8 mouse cellular contexts compared by ENCODE assay signal in genomic region chr12:89812550-89813207, GRCm38 (mm10).
DNase-seq lines count a peak whose midpoint lies in the region; ATAC-seq and TF ChIP-seq lines count a peak whose summit lies in the region.

No protein-coding gene starts in this region.

- DNase-seq in cerebellum, adult 11-12 months: peak; percentile 42
- no peak for DNase-seq in cerebellum, adult 9-10 months
- no peak for DNase-seq in lung, postnatal 25 days (ENCODE audit: low spot score)
- DNase-seq in limb, embryonic 10.5 days (ENCODE audit: low spot score): peak; percentile 30
- DNase-seq in spleen, adult 18-20 months: no peak
- DNase-seq in urinary bladder, postnatal 4 days (ENCODE audit: low spot score in 2 of 2): no peak

- H3K9me3 ChIP-seq in lung, embryonic 16.5 days (ENCODE audit: control insufficient read depth, low read length): 0 out of 2 replicates have a peak, but pooled peaks cover 3% of the 10 kb centered on the region
- no peaks in the 10 kb centered on the region for H3K9me3 ChIP-seq in limb, embryonic 10.5 days (replicated peaks)

- peak overlapping the region; percentile 59 for H3K4me3 ChIP-seq in lung, embryonic 16.5 days (ENCODE audit: low read length)
- H3K4me3 ChIP-seq in limb, embryonic 10.5 days: peak overlapping the region; percentile 60
- H3K4me3 ChIP-seq in olfactory bulb, adult 2 months (ENCODE audit: insufficient read depth, low read depth, low read length): peak overlapping the region; percentile 44

- H3K4me2 ChIP-seq in lung, embryonic 16.5 days (ENCODE audit: low read depth, low read length): peak overlapping the region; percentile 79

- under 1% methylated on average over 17 of the region's 17 CpGs for WGBS in lung, embryonic 16.5 days
- WGBS in limb, embryonic 10.5 days: 2% methylated on average over 17 of the region's 17 CpGs
- WGBS in olfactory bulb, adult 2 months: 30% methylated on average over 17 of the region's 17 CpGs

- H3K27ac ChIP-seq in lung, embryonic 16.5 days (ENCODE audit: low read length): no peak overlapping the region
- H3K27ac ChIP-seq in limb, embryonic 10.5 days: no peak overlapping the region
- H3K27ac ChIP-seq in olfactory bulb, adult 2 months (ENCODE audit: insufficient read depth, low read depth, low read length): no peak overlapping the region

- H3K9ac ChIP-seq in lung, embryonic 16.5 days (ENCODE audit: low read length): peak overlapping the region; percentile 57

- no peak for ATAC-seq in lung, embryonic 16.5 days (ENCODE audit: low read depth)

- no peak for TF ChIP-seq CTCF in olfactory bulb, adult 2 months (IDR thresholded peaks at IDR 0.05; ENCODE audit: insufficient read depth, low read depth, low read length)

- TF ChIP-seq POLR2A in olfactory bulb, adult 2 months (IDR thresholded peaks at IDR 0.05; ENCODE audit: insufficient read depth, low read depth, low read length): no peak

- peaks cover 9% of the 10 kb centered on the region for H3K27me3 ChIP-seq in lung, embryonic 16.5 days (ENCODE audit: control insufficient read depth, insufficient read depth, low read depth, low read length)
- peaks cover 40% of the 10 kb centered on the region for H3K27me3 ChIP-seq in limb, embryonic 10.5 days (ENCODE audit: low read depth, poor library complexity, severe bottlenecking)

- no peaks in the 10 kb centered on the region for H3K36me3 ChIP-seq in lung, embryonic 16.5 days (ENCODE audit: control insufficient read depth, insufficient read depth, low read length)
- H3K36me3 ChIP-seq in limb, embryonic 10.5 days: no peaks in the 10 kb centered on the region

- peaks cover 12% of the 10 kb centered on the region for H3K4me1 ChIP-seq in lung, embryonic 16.5 days (replicated peaks; ENCODE audit: control insufficient read depth, insufficient read depth, low read length)
- peaks cover 27% of the 10 kb centered on the region for H3K4me1 ChIP-seq in limb, embryonic 10.5 days
- H3K4me1 ChIP-seq in olfactory bulb, adult 2 months (ENCODE audit: control insufficient read depth, insufficient read depth, low read length): peaks cover 22% of the 10 kb centered on the region

Comparison
In these comparisons a context has a peak if more than half of its experiments do, and no peak if none do; other contexts are left out.
1. DNase-seq: peak in cerebellum, adult 11-12 months (single experiment) and limb, embryonic 10.5 days (single experiment); none in cerebellum, adult 9-10 months (single experiment), lung, postnatal 25 days (single experiment), spleen, adult 18-20 months (0 of 2) and urinary bladder, postnatal 4 days (0 of 2).
2. Peak in every context shown above with its lines, with median percentiles within 50 percentile points of each other: H3K4me3 ChIP-seq.